Mouse (Mus musculus): ENCODE measurements around the gene Htr2b. TPM values are rescaled to one million over a fixed set of nuclear protein-coding genes. Genes with fewer than 3 reads are reported as not detected.

Htr2b gene
- polyA plus RNA-seq, 1 experiment from 2014 or later = 1.00 TPM

DNA sequence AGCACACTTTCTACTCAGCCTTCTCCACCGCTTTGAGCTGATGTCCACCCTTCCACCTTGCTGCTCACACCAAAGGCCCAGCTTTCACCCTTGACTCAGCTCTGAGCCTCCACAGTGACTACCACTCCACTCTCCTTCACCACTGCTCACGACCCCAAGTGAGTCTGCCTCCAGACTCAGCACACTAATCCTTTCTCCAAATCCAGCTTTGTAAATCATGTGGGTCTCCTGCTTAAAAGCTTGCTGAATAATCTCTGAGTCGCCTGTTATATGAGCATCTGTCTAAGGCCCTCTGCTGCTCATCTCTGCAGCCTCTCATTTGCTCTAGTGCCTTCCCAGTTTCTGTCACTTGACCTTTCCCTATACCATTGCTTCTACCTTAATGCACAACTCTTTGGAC lies 29.3 kb upstream of the Htr2b start:
- Histone ChIP-seq H3K9me3 (ENCODE audit: control insufficient read depth, low read depth, low read length) (no peaks in the 10 kb centered on the region), H3K4me2 (replicated peaks; ENCODE audit: low read depth, low read length) (no peak overlapping the region), H3K4me1 (ENCODE audit: control insufficient read depth, insufficient read depth, low read length) (no peaks in the 10 kb centered on the region), H3K27me3 (ENCODE audit: control insufficient read depth, insufficient read depth, low read length) (no peaks in the 10 kb centered on the region), H3K27ac (ENCODE audit: low read length) (no peak overlapping the region), H3K4me3 (ENCODE audit: low read depth, low read length) (no peak overlapping the region), H3K9ac (replicated peaks; ENCODE audit: low read depth, low read length) (no peak overlapping the region), H3K36me3 (ENCODE audit: control insufficient read depth, insufficient read depth, low read length) (peaks cover 31% of the 10 kb centered on the region)
- ATAC-seq (ENCODE audit: insufficient number of reproducible peaks, insufficient read depth, low FRiP score, low read depth) = no peak
- WGBS = 89% methylated on average over 3 of the region's 3 CpGs

DNA sequence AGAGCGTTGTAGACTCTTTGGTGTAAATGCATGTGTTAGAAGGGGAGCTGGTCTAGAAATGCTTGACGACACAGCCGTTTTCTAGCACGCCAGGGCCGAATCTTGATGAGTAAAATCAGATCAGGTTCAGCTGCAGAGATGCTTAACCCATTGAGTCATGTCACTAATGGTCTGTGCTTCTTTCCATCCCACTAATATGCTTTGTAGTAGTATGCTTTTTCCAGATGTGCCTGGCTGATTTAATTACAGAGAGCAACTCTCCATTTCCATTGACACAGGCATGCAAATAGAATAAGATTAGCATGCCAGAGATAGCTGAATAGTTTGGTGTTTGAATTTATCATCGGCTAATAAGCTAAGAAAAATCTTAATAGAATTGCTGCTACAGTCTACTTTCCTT lies 23.5 kb upstream of the Htr2b start:
- no peak overlapping the region for H3K4me3 ChIP-seq (ENCODE audit: low read depth, low read length)
- no peaks in the 10 kb centered on the region for H3K9me3 ChIP-seq (ENCODE audit: control insufficient read depth, low read depth, low read length)
- no peaks in the 10 kb centered on the region for H3K4me1 ChIP-seq (ENCODE audit: control insufficient read depth, insufficient read depth, low read length)
- H3K36me3 ChIP-seq (ENCODE audit: control insufficient read depth, insufficient read depth, low read length) = peaks cover 61% of the 10 kb centered on the region
- no peak overlapping the region for H3K4me2 ChIP-seq (replicated peaks; ENCODE audit: low read depth, low read length)
- no peak overlapping the region for H3K9ac ChIP-seq (replicated peaks; ENCODE audit: low read depth, low read length)
- no peak for ATAC-seq (ENCODE audit: insufficient number of reproducible peaks, insufficient read depth, low FRiP score, low read depth)
- H3K27me3 ChIP-seq (ENCODE audit: control insufficient read depth, insufficient read depth, low read length) = no peaks in the 10 kb centered on the region
- no peak overlapping the region for H3K27ac ChIP-seq (ENCODE audit: low read length)
- 89% methylated on average over 6 of the region's 6 CpGs for WGBS

DNA sequence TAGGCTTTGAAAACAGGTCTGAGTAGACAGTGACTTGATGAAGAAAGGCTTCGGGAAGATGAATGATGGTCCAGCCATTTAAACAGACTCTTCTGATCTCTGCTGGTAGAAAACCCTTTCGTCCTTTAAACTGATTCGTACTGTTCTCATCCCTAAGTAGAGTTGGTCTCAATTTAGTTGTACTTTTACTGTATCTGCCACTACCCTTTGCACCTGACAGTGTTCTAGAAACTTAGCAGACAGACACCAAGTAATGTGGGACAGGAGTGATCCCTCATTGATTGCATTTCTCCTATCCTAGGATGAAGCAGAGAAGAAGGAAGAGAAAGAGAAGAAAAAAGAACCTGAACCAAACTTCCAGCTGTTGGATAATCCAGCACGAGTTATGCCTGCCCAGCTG lies 21.6 kb upstream of the Htr2b start, which contains the start of gene Gm21972:
Gene Gm21972, plus strand, starts transcription at position 301 of the 400 bp plus-strand sequence.
- H3K36me3 ChIP-seq (ENCODE audit: control insufficient read depth, insufficient read depth, low read length) = peaks cover 61% of the 10 kb centered on the region
- WGBS = 92% methylated on average over 4 of the region's 4 CpGs
- no peak within 1 kb of the TSS for H3K4me3 ChIP-seq (ENCODE audit: low read depth, low read length)
- H3K4me1 ChIP-seq (ENCODE audit: control insufficient read depth, insufficient read depth, low read length) = no peaks in the 10 kb centered on the region
- H3K9me3 ChIP-seq (ENCODE audit: control insufficient read depth, low read depth, low read length) = no peaks in the 10 kb centered on the region
- ATAC-seq (ENCODE audit: insufficient number of reproducible peaks, insufficient read depth, low FRiP score, low read depth) = no peak
- H3K27ac ChIP-seq (ENCODE audit: low read length) = no peak within 1 kb of the TSS
- H3K4me2 ChIP-seq (replicated peaks; ENCODE audit: low read depth, low read length) = no peak within 1 kb of the TSS
- no peak within 1 kb of the TSS for H3K9ac ChIP-seq (replicated peaks; ENCODE audit: low read depth, low read length)
- H3K27me3 ChIP-seq (ENCODE audit: control insufficient read depth, insufficient read depth, low read length) = no peaks in the 10 kb centered on the region

DNA sequence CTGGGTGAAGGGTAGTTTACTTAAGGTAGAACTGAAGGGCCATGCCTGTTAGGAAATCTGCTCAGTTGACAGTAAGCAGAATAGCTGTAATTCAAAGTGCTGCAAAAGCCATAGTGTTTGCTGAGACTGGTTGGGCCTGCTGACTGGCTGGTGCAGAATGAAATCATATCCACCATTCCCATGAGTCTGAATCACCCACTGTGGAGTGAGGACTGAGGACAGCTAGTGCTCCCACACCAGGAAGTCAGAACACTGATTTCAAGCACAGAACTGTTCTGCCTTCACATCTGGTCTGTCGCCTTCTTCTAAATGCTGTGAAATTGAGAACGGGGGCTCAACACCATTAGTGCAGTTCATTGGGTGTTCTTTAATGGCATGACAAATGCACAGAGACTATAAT lies 14.3 kb upstream of the Htr2b start:
- no peaks in the 10 kb centered on the region for H3K4me1 ChIP-seq (ENCODE audit: control insufficient read depth, insufficient read depth, low read length)
- no peaks in the 10 kb centered on the region for H3K9me3 ChIP-seq (ENCODE audit: control insufficient read depth, low read depth, low read length)
- no peak overlapping the region for H3K4me2 ChIP-seq (replicated peaks; ENCODE audit: low read depth, low read length)
- WGBS = 94% methylated on average over 2 of the region's 2 CpGs
- no peak overlapping the region for H3K9ac ChIP-seq (replicated peaks; ENCODE audit: low read depth, low read length)
- no peak for ATAC-seq (ENCODE audit: insufficient number of reproducible peaks, insufficient read depth, low FRiP score, low read depth)
- no peak overlapping the region for H3K4me3 ChIP-seq (ENCODE audit: low read depth, low read length)
- H3K27me3 ChIP-seq (ENCODE audit: control insufficient read depth, insufficient read depth, low read length) = no peaks in the 10 kb centered on the region
- peaks cover 53% of the 10 kb centered on the region for H3K36me3 ChIP-seq (ENCODE audit: control insufficient read depth, insufficient read depth, low read length)
- H3K27ac ChIP-seq (ENCODE audit: low read length) = no peak overlapping the region

DNA sequence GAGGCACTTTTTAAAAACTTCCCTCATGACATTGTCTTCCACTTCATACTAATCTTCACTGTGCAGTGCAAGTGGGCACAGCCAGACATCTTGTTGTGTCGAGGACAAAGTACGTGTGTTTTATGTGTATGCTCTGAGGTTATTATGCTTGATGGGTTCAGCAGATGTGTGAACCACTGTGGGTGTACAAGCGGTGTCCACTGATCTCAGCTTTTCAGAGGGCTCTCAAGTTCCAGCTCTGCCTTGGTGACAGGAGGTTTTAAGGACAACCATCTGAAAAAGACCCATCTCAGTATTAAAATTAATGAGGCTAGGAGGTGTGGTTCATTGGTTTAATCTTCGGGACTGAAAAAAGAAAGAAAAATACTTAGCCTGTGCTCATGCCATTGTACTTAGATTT lies 7.8 kb upstream of the Htr2b start:
- Histone ChIP-seq H3K4me3 (ENCODE audit: low read depth, low read length) (no peak overlapping the region), H3K4me2 (replicated peaks; ENCODE audit: low read depth, low read length) (no peak overlapping the region), H3K4me1 (ENCODE audit: control insufficient read depth, insufficient read depth, low read length) (no peaks in the 10 kb centered on the region), H3K9me3 (ENCODE audit: control insufficient read depth, low read depth, low read length) (no peaks in the 10 kb centered on the region), H3K27me3 (ENCODE audit: control insufficient read depth, insufficient read depth, low read length) (no peaks in the 10 kb centered on the region), H3K36me3 (ENCODE audit: control insufficient read depth, insufficient read depth, low read length) (peaks cover 30% of the 10 kb centered on the region), H3K27ac (ENCODE audit: low read length) (no peak overlapping the region), H3K9ac (replicated peaks; ENCODE audit: low read depth, low read length) (no peak overlapping the region)
- no peak for ATAC-seq (ENCODE audit: insufficient number of reproducible peaks, insufficient read depth, low FRiP score, low read depth)
- WGBS = 87% methylated on average over 4 of the region's 4 CpGs

DNA sequence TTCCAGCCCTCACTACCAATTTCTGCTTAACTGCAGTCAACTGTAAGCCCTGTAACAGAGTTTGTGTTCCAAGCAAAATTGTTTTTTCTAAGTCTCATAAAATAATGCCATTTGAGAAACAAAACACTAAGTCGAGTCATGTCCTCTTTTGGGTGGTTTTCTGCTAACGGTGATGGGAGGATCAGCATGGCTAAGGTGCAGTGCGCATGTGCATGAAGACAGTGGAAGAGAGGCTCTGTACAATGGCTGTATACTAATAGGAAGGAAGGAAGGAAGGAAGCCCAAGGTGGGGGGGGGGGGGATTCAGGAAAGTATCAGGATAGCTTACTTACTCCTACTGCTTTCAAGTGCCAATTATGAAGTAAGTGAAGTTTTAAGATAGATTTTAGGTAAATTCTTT lies 2.4 kb upstream of the Htr2b start:
- no peak overlapping the region for H3K9ac ChIP-seq (replicated peaks; ENCODE audit: low read depth, low read length)
- 86% methylated on average over 3 of the region's 3 CpGs for WGBS
- H3K4me1 ChIP-seq (ENCODE audit: control insufficient read depth, insufficient read depth, low read length) = no peaks in the 10 kb centered on the region
- H3K27ac ChIP-seq (ENCODE audit: low read length) = no peak overlapping the region
- H3K36me3 ChIP-seq (ENCODE audit: control insufficient read depth, insufficient read depth, low read length) = peaks cover 10% of the 10 kb centered on the region
- no peaks in the 10 kb centered on the region for H3K9me3 ChIP-seq (ENCODE audit: control insufficient read depth, low read depth, low read length)
- no peaks in the 10 kb centered on the region for H3K27me3 ChIP-seq (ENCODE audit: control insufficient read depth, insufficient read depth, low read length)
- H3K4me2 ChIP-seq (replicated peaks; ENCODE audit: low read depth, low read length) = no peak overlapping the region
- H3K4me3 ChIP-seq (ENCODE audit: low read depth, low read length) = no peak overlapping the region
- no peak for ATAC-seq (ENCODE audit: insufficient number of reproducible peaks, insufficient read depth, low FRiP score, low read depth)

DNA sequence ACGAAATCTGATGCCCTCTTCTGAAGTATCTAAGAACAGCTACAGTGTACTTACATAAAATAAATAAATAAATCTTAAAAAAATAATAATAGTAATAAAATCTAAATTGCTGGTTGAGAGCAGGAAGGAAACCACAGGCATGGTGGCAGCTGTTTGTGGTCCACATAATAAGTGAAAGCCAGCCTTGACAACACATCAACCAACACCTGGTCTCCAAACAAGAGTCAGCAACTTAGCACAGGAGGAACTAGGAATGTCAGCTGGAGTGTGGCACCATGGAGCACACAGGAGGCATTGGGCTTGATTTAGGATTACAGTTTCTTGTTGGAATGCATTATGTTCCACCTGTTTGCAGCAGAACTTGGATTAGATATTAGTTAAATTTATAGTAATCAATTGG lies 6.7 kb downstream of the Htr2b start:
- H3K9ac ChIP-seq (replicated peaks; ENCODE audit: low read depth, low read length) = no peak overlapping the region
- H3K4me2 ChIP-seq (replicated peaks; ENCODE audit: low read depth, low read length) = no peak overlapping the region
- H3K36me3 ChIP-seq (ENCODE audit: control insufficient read depth, insufficient read depth, low read length) = peaks cover 2% of the 10 kb centered on the region; the same call in 1 of the 2 replicates
- no peaks in the 10 kb centered on the region for H3K27me3 ChIP-seq (ENCODE audit: control insufficient read depth, insufficient read depth, low read length)
- 83% methylated on average over 1 of the region's 1 CpGs for WGBS
- H3K9me3 ChIP-seq (ENCODE audit: control insufficient read depth, low read depth, low read length) = no peaks in the 10 kb centered on the region
- no peaks in the 10 kb centered on the region for H3K4me1 ChIP-seq (ENCODE audit: control insufficient read depth, insufficient read depth, low read length)
- no peak overlapping the region for H3K4me3 ChIP-seq (ENCODE audit: low read depth, low read length)
- ATAC-seq (ENCODE audit: insufficient number of reproducible peaks, insufficient read depth, low FRiP score, low read depth) = no peak
- H3K27ac ChIP-seq (ENCODE audit: low read length) = no peak overlapping the region

DNA sequence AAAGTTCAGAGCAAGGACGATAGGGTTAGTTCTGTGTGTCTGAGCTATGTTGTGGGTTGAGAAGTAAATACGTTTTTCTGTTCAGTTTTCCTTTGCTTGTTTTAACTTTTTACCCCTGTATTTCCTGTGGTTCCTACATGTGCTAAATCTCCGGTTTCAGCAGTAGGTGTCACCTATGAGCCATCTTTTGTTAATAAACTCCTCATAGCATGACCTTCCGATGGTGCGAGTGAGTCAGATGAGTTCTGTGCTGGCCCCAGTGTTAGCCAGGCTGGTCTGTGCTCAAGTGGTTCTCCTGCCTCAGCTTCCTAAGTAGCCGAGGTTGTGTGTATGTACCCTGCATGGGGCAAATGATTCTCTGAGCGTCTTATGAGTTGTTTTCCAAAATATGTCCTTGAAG lies 17.4 kb downstream of the Htr2b start:
- Histone ChIP-seq H3K4me1 (ENCODE audit: control insufficient read depth, insufficient read depth, low read length) (no peaks in the 10 kb centered on the region), H3K9ac (replicated peaks; ENCODE audit: low read depth, low read length) (no peak overlapping the region), H3K9me3 (ENCODE audit: control insufficient read depth, low read depth, low read length) (no peaks in the 10 kb centered on the region), H3K36me3 (ENCODE audit: control insufficient read depth, insufficient read depth, low read length) (peaks cover 43% of the 10 kb centered on the region), H3K4me2 (replicated peaks; ENCODE audit: low read depth, low read length) (no peak overlapping the region), H3K27me3 (ENCODE audit: control insufficient read depth, insufficient read depth, low read length) (no peaks in the 10 kb centered on the region), H3K4me3 (ENCODE audit: low read depth, low read length) (no peak overlapping the region), H3K27ac (ENCODE audit: low read length) (no peak overlapping the region)
- WGBS = 82% methylated on average over 7 of the region's 7 CpGs
- no peak for ATAC-seq (ENCODE audit: insufficient number of reproducible peaks, insufficient read depth, low FRiP score, low read depth)

DNA sequence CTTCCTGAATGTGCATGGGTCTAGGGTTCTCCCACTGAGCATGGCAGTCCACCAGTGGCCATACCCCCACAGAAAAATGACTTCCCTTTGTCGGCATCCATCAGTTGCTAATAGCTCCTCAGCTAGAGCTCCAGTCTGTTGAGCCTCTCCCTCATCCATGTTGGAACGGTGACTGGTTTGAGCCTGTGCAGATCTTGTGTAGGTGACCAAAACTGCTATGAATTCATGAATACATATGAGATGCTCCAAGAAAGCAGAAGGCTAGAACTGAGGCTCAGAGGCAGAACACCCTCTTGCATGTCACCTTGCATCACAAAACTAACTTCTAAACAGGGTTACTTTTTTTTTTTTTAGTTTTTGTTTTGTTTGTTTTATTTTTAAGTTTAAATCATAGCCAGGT lies 35.2 kb downstream of the Htr2b start:
- H3K36me3 ChIP-seq (ENCODE audit: control insufficient read depth, insufficient read depth, low read length) = peaks cover 57% of the 10 kb centered on the region
- no peak for ATAC-seq (ENCODE audit: insufficient number of reproducible peaks, insufficient read depth, low FRiP score, low read depth)
- 96% methylated on average over 2 of the region's 2 CpGs for WGBS
- H3K9ac ChIP-seq (replicated peaks; ENCODE audit: low read depth, low read length) = no peak overlapping the region
- H3K27ac ChIP-seq (ENCODE audit: low read length) = no peak overlapping the region
- no peaks in the 10 kb centered on the region for H3K27me3 ChIP-seq (ENCODE audit: control insufficient read depth, insufficient read depth, low read length)
- no peaks in the 10 kb centered on the region for H3K9me3 ChIP-seq (ENCODE audit: control insufficient read depth, low read depth, low read length)
- H3K4me2 ChIP-seq (replicated peaks; ENCODE audit: low read depth, low read length) = no peak overlapping the region
- no peaks in the 10 kb centered on the region for H3K4me1 ChIP-seq (ENCODE audit: control insufficient read depth, insufficient read depth, low read length)
- no peak overlapping the region for H3K4me3 ChIP-seq (ENCODE audit: low read depth, low read length)

Data from stomach, embryonic 14.5 days (tissue).